Mouse (Mus musculus) neural tube, embryonic 15.5 days (tissue): ENCODE measurements at regions not wholly inside any gene's neighbourhood (a gene's known extent, or its start where the extent isn't known, plus 50 kb on each side); places are given as distances from the start of the nearest gene placed in this dataset.
A peak's percentile ranks its signal among the peaks of the same experiment; 100 is the strongest.

Experiments
- ATAC-seq: fragments of 200-750 bp; cut with Nextera tagmentation; 2 replicates; pipeline ENCODE4 v1.8.0; 2017; ENCODE audit warnings: mild to moderate bottlenecking, moderate TSS enrichment, moderate library complexity; ENCODE audit not compliant: low FRiP score
- H3K27ac ChIP-seq: fragments of 300-500 bp; sonication (generic); replicated peaks from 2 replicates; pipeline ENCODE4 v1.5.1; 2015; ENCODE audit warnings: mild to moderate bottlenecking, inconsistent platforms
- H3K27me3 ChIP-seq: fragments of 300-500 bp; sonication (generic); replicated peaks from 2 replicates; pipeline ENCODE4 v1.6.1; 2015; ENCODE audit warnings: inconsistent platforms
- H3K36me3 ChIP-seq: fragments of 300-500 bp; sonication (generic); 2 replicates; pipeline ENCODE4 v1.6.1; 2015; ENCODE audit warnings: inconsistent platforms
- H3K4me1 ChIP-seq: fragments of 300-500 bp; sonication (generic); 2 replicates; pipeline ENCODE4 v1.6.1; 2015; ENCODE audit warnings: inconsistent platforms
- H3K4me2 ChIP-seq: fragments of 300-500 bp; sonication (generic); 2 replicates; pipeline ENCODE4 v1.6.1; 2015; ENCODE audit warnings: inconsistent platforms, mild to moderate bottlenecking, moderate library complexity
- H3K4me3 ChIP-seq: fragments of 300-500 bp; sonication (generic); replicated peaks from 2 replicates; pipeline ENCODE4 v1.5.1; 2015; ENCODE audit warnings: mild to moderate bottlenecking, inconsistent platforms
- H3K9ac ChIP-seq: fragments of 300-500 bp; sonication (generic); replicated peaks from 2 replicates; pipeline ENCODE4 v1.6.1; 2015; ENCODE audit warnings: mild to moderate bottlenecking, inconsistent platforms
- H3K9me3 ChIP-seq: fragments of 300-500 bp; sonication (generic); replicated peaks from 2 replicates; pipeline ENCODE4 v1.6.1; 2016; ENCODE audit warnings: inconsistent platforms
- WGBS: fragments of 180-500 bp; shearing (Covaris S2); methylation state at CpG from one replicate; pipeline ENCODE4 v1.1.7; 2015; ENCODE audit warnings: mixed read lengths; 5-methylcytosine and 5-hydroxymethylcytosine counted together

GRCm38 (mm10) chr8:8994596-8995189 is 304.4 kb upstream of the Arglu1 start:
- peak; percentile 83 for ATAC-seq
- WGBS, result under 1% methylated on average over 17 of the region's 17 CpGs
- Histone ChIP-seq H3K27ac (peak overlapping the region; percentile 56), H3K27me3 (no peaks in the 10 kb centered on the region), H3K9me3 (no peaks in the 10 kb centered on the region), H3K4me1 (peaks cover 36% of the 10 kb centered on the region), H3K4me2 (peak overlapping the region; percentile 64), H3K36me3 (no peaks in the 10 kb centered on the region), H3K9ac (peak overlapping the region; percentile 39; the same call in 1 of the 2 replicates), H3K4me3 (peak overlapping the region; percentile 37)

- Histone ChIP-seq H3K4me2 (peak overlapping the region; percentile 64), H3K27me3 (no peaks in the 10 kb centered on the region), H3K9ac (no peak overlapping the region), H3K36me3 (no peaks in the 10 kb centered on the region), H3K27ac (peak overlapping the region; percentile 56; the same call in 1 of the 2 replicates), H3K9me3 (no peaks in the 10 kb centered on the region), H3K4me1 (peaks cover 36% of the 10 kb centered on the region), H3K4me3 (no peak overlapping the region)
- peak; percentile 37 for ATAC-seq
- 4% methylated on average over 7 of the region's 7 CpGs for WGBS
Observed at GRCm38 (mm10) chr8:8994008-8994407, 303.7 kb upstream of the Arglu1 start.

GRCm38 (mm10) chr8:8992461-8993032 is 302.2 kb upstream of the Arglu1 start:
- ATAC-seq, result no peak
- Histone ChIP-seq H3K4me2 (peak overlapping the region; percentile 43), H3K9me3 (no peaks in the 10 kb centered on the region), H3K9ac (peak overlapping the region; percentile 32), H3K36me3 (no peaks in the 10 kb centered on the region), H3K4me3 (no peak overlapping the region), H3K4me1 (peaks cover 36% of the 10 kb centered on the region), H3K27ac (peak overlapping the region; percentile 70), H3K27me3 (no peaks in the 10 kb centered on the region)
- 6% methylated on average over 11 of the region's 11 CpGs for WGBS

- ATAC-seq, result no peak
- Histone ChIP-seq H3K9me3 (no peaks in the 10 kb centered on the region), H3K4me3 (no peak overlapping the region), H3K9ac (no peak overlapping the region), H3K4me2 (no peak overlapping the region), H3K27me3 (no peaks in the 10 kb centered on the region), H3K36me3 (no peaks in the 10 kb centered on the region), H3K27ac (no peak overlapping the region), H3K4me1 (peaks cover 36% of the 10 kb centered on the region)
- WGBS, result 73% methylated on average over 8 of the region's 8 CpGs
Observed at GRCm38 (mm10) chr8:8991026-8991425, 300.7 kb upstream of the Arglu1 start.

- no peak overlapping the region for H3K9ac ChIP-seq
- no peak overlapping the region for H3K4me2 ChIP-seq
- no peak for ATAC-seq
- WGBS, result 65% methylated on average over 9 of the region's 9 CpGs
- H3K4me3 ChIP-seq, result no peak overlapping the region
- H3K27ac ChIP-seq, result no peak overlapping the region
- H3K36me3 ChIP-seq, result no peaks in the 10 kb centered on the region
- H3K27me3 ChIP-seq, result no peaks in the 10 kb centered on the region
- peaks cover 16% of the 10 kb centered on the region for H3K4me1 ChIP-seq
- no peaks in the 10 kb centered on the region for H3K9me3 ChIP-seq
Observed at GRCm38 (mm10) chr8:8986068-8986467, 295.7 kb upstream of the Arglu1 start.

- ATAC-seq, result peak; percentile 28; the same call in 1 of the 2 replicates
- Histone ChIP-seq H3K4me3 (no peak overlapping the region), H3K27ac (no peak overlapping the region), H3K4me1 (peaks cover 13% of the 10 kb centered on the region), H3K9me3 (no peaks in the 10 kb centered on the region), H3K36me3 (no peaks in the 10 kb centered on the region), H3K27me3 (no peaks in the 10 kb centered on the region), H3K4me2 (no peak overlapping the region), H3K9ac (no peak overlapping the region)
- WGBS, result 86% methylated on average over 13 of the region's 13 CpGs
Observed at GRCm38 (mm10) chr8:8985395-8985794, 295.1 kb upstream of the Arglu1 start.

- H3K27me3 ChIP-seq, result no peaks in the 10 kb centered on the region
- no peak overlapping the region for H3K9ac ChIP-seq
- H3K4me2 ChIP-seq, result peak overlapping the region; percentile 2; the same call in 1 of the 2 replicates
- no peak overlapping the region for H3K4me3 ChIP-seq
- H3K27ac ChIP-seq, result no peak overlapping the region
- no peaks in the 10 kb centered on the region for H3K9me3 ChIP-seq
- no peaks in the 10 kb centered on the region for H3K36me3 ChIP-seq
- ATAC-seq, result peak; percentile 30; the same call in 1 of the 2 replicates
- 42% methylated on average over 11 of the region's 11 CpGs for WGBS
- peaks cover 13% of the 10 kb centered on the region for H3K4me1 ChIP-seq
Observed at GRCm38 (mm10) chr8:8984829-8985251, 294.5 kb upstream of the Arglu1 start.

- no peak overlapping the region for H3K27ac ChIP-seq
- WGBS, result 25% methylated on average over 13 of the region's 13 CpGs
- H3K4me2 ChIP-seq, result peak overlapping the region; percentile 2; the same call in 1 of the 2 replicates
- ATAC-seq, result no peak
- peaks cover 13% of the 10 kb centered on the region for H3K4me1 ChIP-seq
- no peaks in the 10 kb centered on the region for H3K27me3 ChIP-seq
- H3K36me3 ChIP-seq, result no peaks in the 10 kb centered on the region
- no peak overlapping the region for H3K4me3 ChIP-seq
- H3K9me3 ChIP-seq, result no peaks in the 10 kb centered on the region
- H3K9ac ChIP-seq, result no peak overlapping the region
Observed at GRCm38 (mm10) chr8:8984159-8984828, 294.0 kb upstream of the Arglu1 start.

- 77% methylated on average over 5 of the region's 5 CpGs for WGBS
- no peak for ATAC-seq
Observed at GRCm38 (mm10) chr8:8983133-8983661, 292.9 kb upstream of the Arglu1 start.

GRCm38 (mm10) chr8:8978969-8979368 is 288.6 kb upstream of the Arglu1 start:
- no peak overlapping the region for H3K4me2 ChIP-seq
- H3K27ac ChIP-seq, result no peak overlapping the region
- no peak overlapping the region for H3K4me3 ChIP-seq
- WGBS, result 23% methylated on average over 1 of the region's 1 CpGs
- H3K36me3 ChIP-seq, result no peaks in the 10 kb centered on the region
- peaks cover 4% of the 10 kb centered on the region; the same call in 1 of the 2 replicates for H3K4me1 ChIP-seq
- no peak for ATAC-seq
- no peaks in the 10 kb centered on the region for H3K9me3 ChIP-seq
- H3K9ac ChIP-seq, result no peak overlapping the region
- no peaks in the 10 kb centered on the region for H3K27me3 ChIP-seq

More at GRCm38 (mm10) chr8:8983133-8983661, 292.9 kb upstream of the Arglu1 start:
- no peak overlapping the region for H3K4me2 ChIP-seq
- H3K27me3 ChIP-seq, result no peaks in the 10 kb centered on the region
- no peak overlapping the region for H3K9ac ChIP-seq
- no peaks in the 10 kb centered on the region for H3K9me3 ChIP-seq
- H3K36me3 ChIP-seq, result no peaks in the 10 kb centered on the region
- no peak overlapping the region for H3K4me3 ChIP-seq
- H3K4me1 ChIP-seq, result peaks cover 13% of the 10 kb centered on the region
- H3K27ac ChIP-seq, result no peak overlapping the region

- H3K4me3 ChIP-seq, result no peak overlapping the region
- no peaks in the 10 kb centered on the region for H3K27me3 ChIP-seq
- no peak overlapping the region for H3K4me2 ChIP-seq
- H3K9me3 ChIP-seq, result no peaks in the 10 kb centered on the region
- 72% methylated on average over 6 of the region's 6 CpGs for WGBS
- no peak for ATAC-seq
- H3K9ac ChIP-seq, result no peak overlapping the region
- H3K27ac ChIP-seq, result no peak overlapping the region
- H3K36me3 ChIP-seq, result no peaks in the 10 kb centered on the region
- H3K4me1 ChIP-seq, result no peaks in the 10 kb centered on the region
Observed at GRCm38 (mm10) chr8:8973769-8974168, 283.4 kb upstream of the Arglu1 start.

- H3K4me2 ChIP-seq, result no peak overlapping the region
- 79% methylated on average over 6 of the region's 6 CpGs for WGBS
- H3K27me3 ChIP-seq, result no peaks in the 10 kb centered on the region
- no peak overlapping the region for H3K4me3 ChIP-seq
- H3K9me3 ChIP-seq, result no peaks in the 10 kb centered on the region
- H3K4me1 ChIP-seq, result no peaks in the 10 kb centered on the region
- no peak overlapping the region for H3K9ac ChIP-seq
- ATAC-seq, result no peak
- H3K27ac ChIP-seq, result no peak overlapping the region
- no peaks in the 10 kb centered on the region for H3K36me3 ChIP-seq
Observed at GRCm38 (mm10) chr8:8973334-8973733, 283.0 kb upstream of the Arglu1 start.
